Mouse (Mus musculus) c-Kit-positive CD71-positive TER-119-positive erythroid progenitor cells, embryonic 14.5 days (primary cell): ENCODE data around the gene Vmn1r207-ps.
"Not testable (repeated sequence)": the region's sequence is repeated elsewhere in the genome, so short reads cannot be mapped to it uniquely, and the experiment has no call there.

Source experiments
- DNase-seq: peaks from one replicate; pipeline ENCODE4 v3.0.0-alpha.2; 2013; ENCODE audit warnings: low spot score

Vmn1r207-ps gene

DNA sequence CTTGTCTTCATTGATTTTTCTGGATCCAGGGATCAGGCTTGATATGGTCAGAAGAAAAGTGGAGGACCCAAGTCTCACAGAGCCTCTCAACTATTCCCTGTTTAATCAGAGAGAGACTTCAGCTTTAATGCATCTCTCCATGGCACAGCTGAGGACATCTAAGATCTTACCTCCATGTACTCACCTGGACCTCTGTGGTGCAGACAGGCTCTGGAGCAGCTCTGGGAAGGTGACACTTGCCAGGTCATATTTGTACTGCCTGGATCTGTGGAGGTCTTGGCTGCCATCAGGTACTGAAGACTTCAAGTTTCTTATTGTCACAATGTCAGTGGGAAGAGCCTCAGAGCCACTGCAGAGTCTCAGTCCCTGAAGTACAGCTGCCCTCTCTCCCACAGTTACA is at the start of gene Vmn1r207-ps:
TSS of gene Vmn1r207-ps (minus strand) at position 101 of the 400 bp plus-strand sequence.
- DNase-seq = not testable (repeated sequence)

DNA sequence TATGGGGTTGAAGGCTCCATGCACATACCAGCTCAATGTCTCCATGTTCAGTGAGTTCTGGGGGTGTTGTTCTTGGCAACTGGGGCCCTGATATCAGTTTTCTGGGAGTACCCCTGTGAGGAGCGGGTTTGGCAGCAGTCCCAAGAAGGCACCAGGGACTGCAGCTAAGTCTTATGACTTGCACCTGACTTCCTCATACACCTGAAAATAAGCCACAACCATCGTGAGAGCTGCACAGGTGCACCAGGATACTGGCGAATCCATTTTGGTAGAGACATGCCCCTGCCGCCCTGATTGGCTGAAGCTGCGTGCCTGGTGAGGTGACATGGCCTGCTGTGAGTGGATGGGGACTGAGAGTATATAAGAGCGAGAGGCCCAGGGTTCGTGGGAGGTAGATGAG is 47.9 kb upstream of the Vmn1r207-ps start, which contains the start of gene Vmn1r208:
TSS of gene Vmn1r208 (minus strand) at position 101 of the 400 bp plus-strand sequence.
- not testable (repeated sequence) for DNase-seq

DNA sequence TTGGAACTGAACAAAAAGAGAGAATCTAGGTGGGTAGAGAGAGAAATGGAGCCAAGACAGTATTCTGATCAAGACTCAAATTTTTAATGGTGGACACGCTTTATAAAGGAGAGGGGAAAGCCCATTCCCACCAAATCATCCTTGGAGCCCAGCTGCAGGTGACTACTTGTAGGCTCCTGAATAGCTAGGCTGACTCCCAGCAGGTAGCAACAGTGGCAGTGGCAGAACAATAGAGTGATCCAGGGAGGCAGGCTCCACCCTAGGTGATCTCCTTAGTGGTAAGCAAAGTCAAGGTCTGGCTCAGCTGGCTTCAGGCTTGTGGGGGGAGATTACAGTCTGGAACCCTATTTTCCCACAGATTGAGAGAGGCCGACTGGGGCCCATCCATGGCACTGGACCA is 42.2 kb upstream of the Vmn1r207-ps start:
- DNase-seq = not testable (repeated sequence)

DNA sequence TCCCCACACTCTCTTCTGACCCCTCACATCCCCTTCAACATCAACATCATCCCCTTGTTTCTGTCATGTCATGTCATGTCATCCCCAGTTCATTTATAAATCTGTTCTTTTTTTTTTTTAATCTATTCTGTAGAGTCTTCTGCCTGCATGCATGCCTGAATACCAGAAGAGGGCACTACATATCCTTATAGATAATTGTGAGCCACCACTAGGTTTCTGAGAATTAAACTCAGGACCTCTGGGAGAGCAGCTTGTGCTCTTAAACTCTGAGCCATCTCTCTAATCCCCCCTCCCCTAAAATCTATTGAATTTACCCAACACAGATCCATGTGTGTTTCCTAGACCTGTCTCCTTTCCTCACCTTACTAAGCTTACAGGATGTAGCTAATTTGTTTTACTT is 18.1 kb upstream of the Vmn1r207-ps start:
- no peak for DNase-seq

DNA sequence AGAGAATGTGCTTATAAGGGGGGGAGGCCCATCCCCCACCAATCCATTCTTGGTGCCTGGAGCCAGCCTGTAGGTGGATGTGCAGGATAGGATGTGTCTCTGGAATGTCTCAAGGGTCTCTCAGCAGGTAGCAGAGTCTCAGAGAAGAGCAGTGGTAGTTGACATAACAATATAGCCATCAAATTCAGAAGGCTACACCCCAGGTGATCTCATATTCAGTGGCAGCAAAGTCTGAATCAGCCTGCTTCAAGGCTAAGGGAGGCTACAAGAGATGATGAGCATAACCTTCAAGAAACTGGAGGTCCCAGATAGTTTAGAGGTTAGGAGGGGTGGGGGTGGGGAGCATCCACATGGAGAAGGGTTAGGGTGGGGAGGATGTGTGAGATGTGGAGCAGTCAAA is 22.5 kb downstream of the Vmn1r207-ps start:
- DNase-seq = not testable (repeated sequence)

DNA sequence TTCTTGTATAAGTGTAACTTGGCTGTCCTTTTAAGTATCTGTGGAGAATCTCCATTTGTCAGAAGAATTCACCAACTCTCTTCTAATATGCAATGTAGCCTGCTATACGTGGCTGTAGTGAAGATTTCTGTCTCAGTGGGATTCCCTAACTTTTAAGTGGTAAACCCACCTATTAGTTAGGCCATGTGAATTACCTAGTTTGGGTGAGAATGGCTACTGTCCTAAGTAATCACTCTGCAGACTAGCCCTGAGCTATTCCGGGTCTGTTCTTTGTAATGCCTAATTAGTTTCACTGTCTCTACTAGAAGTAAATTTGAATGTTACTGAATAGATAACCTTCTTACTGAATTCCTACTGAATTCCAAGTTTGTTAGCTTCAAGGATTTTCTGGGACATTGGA is 26.5 kb downstream of the Vmn1r207-ps start:
- not testable (repeated sequence) for DNase-seq
